Mouse (Mus musculus) MEL (cell line): Measurements from ENCODE around the gene Plin1. TPM values are rescaled to one million over a fixed set of nuclear protein-coding genes. Genes with fewer than 3 reads are reported as not detected.

Source experiments
- DNase-seq: peaks from one replicate; pipeline ENCODE4 v3.0.0; 2011; ENCODE audit warnings: low read depth, low spot score
- H3K27ac ChIP-seq: 2 replicates; pipeline ENCODE4 v1.5.1; 2012; ENCODE audit warnings: low read depth, mild to moderate bottlenecking, control low read depth, low read length, moderate library complexity; ENCODE audit not compliant: control insufficient read depth
- H3K27me3 ChIP-seq, 2 experiments: fragments of 150-350 bp in 1 of 2; sonication (generic) in 1 of 2; 2 replicates each; pipeline ENCODE4 v1.6.1; 2012; ENCODE audit warnings: low read length in 2 of 2, mild to moderate bottlenecking in 2 of 2, improper control_type of control experiment in 1 of 2, moderate library complexity in 1 of 2; ENCODE audit not compliant: insufficient read depth in 2 of 2, control insufficient read depth in 1 of 2
- H3K36me3 ChIP-seq, 2 experiments: 2 replicates each; pipeline ENCODE4 v1.6.1; 2012 to 2014; ENCODE audit warnings: low read length in 2 of 2, improper control_type of control experiment in 1 of 2, inconsistent platforms in 1 of 2, mild to moderate bottlenecking in 1 of 2; ENCODE audit not compliant: insufficient read depth in 2 of 2, control insufficient read depth in 1 of 2
- H3K4me1 ChIP-seq, 2 experiments: fragments of 150-350 bp in 1 of 2; sonication (generic) in 1 of 2; 2 replicates each; pipeline ENCODE4 v1.6.1; 2012; ENCODE audit warnings: low read length in 2 of 2, improper control_type of control experiment in 1 of 2, mild to moderate bottlenecking in 1 of 2; ENCODE audit not compliant: insufficient read depth in 2 of 2, control insufficient read depth in 1 of 2
- H3K4me3 ChIP-seq, 2 experiments: fragments of 150-350 bp in 1 of 2; sonication (generic) in 1 of 2; 2 replicates each; pipeline ENCODE4 v1.5.1; 2012; ENCODE audit warnings: low read depth in 2 of 2, low read length in 2 of 2, mild to moderate bottlenecking in 2 of 2, moderate library complexity in 2 of 2, control low read depth in 1 of 2, improper control_type of control experiment in 1 of 2; ENCODE audit not compliant: control insufficient read depth in 1 of 2, insufficient read depth in 1 of 2
- H3K79me2 ChIP-seq: 2 replicates; pipeline ENCODE4 v1.6.1; 2012; ENCODE audit warnings: mild to moderate bottlenecking, low read length, moderate library complexity; ENCODE audit not compliant: control insufficient read depth, poor library complexity, insufficient read depth
- H3K9ac ChIP-seq: 2 replicates; pipeline ENCODE4 v1.6.1; 2012; ENCODE audit warnings: low read depth, mild to moderate bottlenecking, control low read depth, low read length, moderate library complexity; ENCODE audit not compliant: control insufficient read depth, poor library complexity, severe bottlenecking
- H3K9me3 ChIP-seq: fragments of 150-350 bp; sonication (generic); replicated peaks from 2 replicates; pipeline ENCODE4 v1.6.1; 2012; ENCODE audit warnings: mild to moderate bottlenecking, low read length, improper control_type of control experiment, moderate library complexity; ENCODE audit not compliant: insufficient read depth
- CHD1 ChIP-seq: IDR thresholded peaks from 2 replicates; pipeline ENCODE4 v1.6.1; 2012; ENCODE audit warnings: low read depth, mild to moderate bottlenecking, inconsistent platforms, low read length, improper control_type of control experiment
- CHD2 ChIP-seq: IDR thresholded peaks from 2 replicates; pipeline ENCODE4 v1.6.1; 2011; ENCODE audit warnings: low read length, improper control_type of control experiment
- CTCF ChIP-seq, 3 experiments: IDR thresholded peaks in 2 of 3; conservative IDR thresholded peaks in 1 of 3; 2 replicates each; pipeline ENCODE4 v1.5.1; 2011 to 2012; ENCODE audit warnings: low read length in 3 of 3, low read depth in 2 of 3, mild to moderate bottlenecking in 2 of 3, improper control_type of control experiment in 1 of 3, inconsistent platforms in 1 of 3, mixed read lengths in 1 of 3, moderate library complexity in 1 of 3; ENCODE audit not compliant: control insufficient read depth in 1 of 3, insufficient read depth in 1 of 3, poor library complexity in 1 of 3, severe bottlenecking in 1 of 3
- E2F4 ChIP-seq: IDR thresholded peaks from 2 replicates; pipeline ENCODE4 v1.6.1; 2011; ENCODE audit warnings: low read depth, low read length, improper control_type of control experiment, borderline replicate concordance
- ELF1 ChIP-seq: IDR thresholded peaks from 2 replicates; pipeline ENCODE4 v1.6.1; 2014; ENCODE audit warnings: low read depth, mild to moderate bottlenecking, inconsistent platforms, low read length, improper control_type of control experiment, moderate library complexity
- ETS1 ChIP-seq: IDR thresholded peaks from 2 replicates; pipeline ENCODE4 v1.6.1; 2012; ENCODE audit warnings: low read depth, mild to moderate bottlenecking, inconsistent platforms, low read length, improper control_type of control experiment, moderate library complexity
- GABPA ChIP-seq: IDR thresholded peaks from 2 replicates; pipeline ENCODE4 v1.6.1; 2012; ENCODE audit warnings: low read depth, mild to moderate bottlenecking, inconsistent platforms, low read length, improper control_type of control experiment, moderate library complexity
- HCFC1 ChIP-seq: IDR thresholded peaks from 2 replicates; pipeline ENCODE4 v1.6.1; 2012; ENCODE audit warnings: low read depth, mild to moderate bottlenecking, inconsistent platforms, low read length, improper control_type of control experiment, moderate library complexity
- JUND ChIP-seq: IDR thresholded peaks from 2 replicates; pipeline ENCODE4 v1.6.1; 2011; ENCODE audit warnings: low read depth, mild to moderate bottlenecking, improper control_type of control experiment, low read length
- KAT2A ChIP-seq: conservative IDR thresholded peaks from 2 replicates; pipeline ENCODE4 v1.6.1; 2012; ENCODE audit warnings: low read depth, low read length, improper control_type of control experiment, inconsistent platforms
- MAX ChIP-seq: IDR thresholded peaks from 2 replicates; pipeline ENCODE4 v1.6.1; 2011; ENCODE audit warnings: low read length, improper control_type of control experiment
- MEF2A ChIP-seq: IDR thresholded peaks from 2 replicates; pipeline ENCODE4 v1.6.1; 2014; ENCODE audit warnings: low read depth, mild to moderate bottlenecking, inconsistent platforms, low read length, improper control_type of control experiment; ENCODE audit not compliant: poor library complexity, insufficient replicate concordance, severe bottlenecking; ENCODE audit errors: extremely low read depth
- MXI1 ChIP-seq: IDR thresholded peaks from 2 replicates; pipeline ENCODE4 v1.6.1; 2011; ENCODE audit warnings: mild to moderate bottlenecking, low read depth, low read length, improper control_type of control experiment
- MYB ChIP-seq: IDR thresholded peaks from 2 replicates; pipeline ENCODE4 v1.6.1; 2011; ENCODE audit warnings: mild to moderate bottlenecking, low read depth, low read length, improper control_type of control experiment
- MYC ChIP-seq: IDR thresholded peaks from 2 replicates; pipeline ENCODE4 v1.6.1; 2011; ENCODE audit warnings: low read depth, mild to moderate bottlenecking, low read length, improper control_type of control experiment, moderate library complexity
- NRF1 ChIP-seq: IDR thresholded peaks from 2 replicates; pipeline ENCODE4 v1.6.1; 2014; ENCODE audit warnings: low read depth, mild to moderate bottlenecking, inconsistent platforms, low read length, improper control_type of control experiment, moderate library complexity; ENCODE audit not compliant: poor library complexity, insufficient read depth, severe bottlenecking
- POLR2A ChIP-seq, 2 experiments: IDR thresholded peaks; 2 replicates each; pipeline ENCODE4 v1.6.1; 2011 to 2012; ENCODE audit warnings: low read length in 2 of 2, mild to moderate bottlenecking in 2 of 2, control low read depth in 1 of 2, improper control_type of control experiment in 1 of 2, low read depth in 1 of 2, moderate library complexity in 1 of 2; ENCODE audit not compliant: control insufficient read depth in 1 of 2, insufficient read depth in 1 of 2, poor library complexity in 1 of 2
- RAD21 ChIP-seq: IDR thresholded peaks from 2 replicates; pipeline ENCODE4 v1.6.1; 2011; ENCODE audit warnings: mild to moderate bottlenecking, low read depth, low read length, improper control_type of control experiment
- RCOR1 ChIP-seq: IDR thresholded peaks from 2 replicates; pipeline ENCODE4 v1.6.1; 2012; ENCODE audit warnings: low read depth, mild to moderate bottlenecking, inconsistent platforms, low read length, improper control_type of control experiment
- SIN3A ChIP-seq: IDR thresholded peaks from 2 replicates; pipeline ENCODE4 v1.6.1; 2012; ENCODE audit warnings: low read length, improper control_type of control experiment, inconsistent platforms
- SMC3 ChIP-seq: IDR thresholded peaks from 2 replicates; pipeline ENCODE4 v1.6.1; 2011; ENCODE audit warnings: low read depth, low read length, improper control_type of control experiment
- TAL1 ChIP-seq: IDR thresholded peaks from 2 replicates; pipeline ENCODE4 v1.6.1; 2012; ENCODE audit warnings: mild to moderate bottlenecking, inconsistent platforms, low read length, moderate library complexity, mixed read lengths
- TCF12 ChIP-seq: IDR thresholded peaks from 2 replicates; pipeline ENCODE4 v1.6.1; 2014; ENCODE audit warnings: low read depth, mild to moderate bottlenecking, inconsistent platforms, low read length, improper control_type of control experiment, moderate library complexity
- UBTF ChIP-seq: IDR thresholded peaks from 2 replicates; pipeline ENCODE4 v1.6.1; 2012; ENCODE audit warnings: low read depth, mild to moderate bottlenecking, inconsistent platforms, low read length, improper control_type of control experiment, moderate library complexity, borderline replicate concordance; ENCODE audit not compliant: insufficient read depth
- USF1 ChIP-seq: IDR thresholded peaks from 2 replicates; pipeline ENCODE4 v1.6.1; 2014; ENCODE audit warnings: low read depth, mild to moderate bottlenecking, inconsistent platforms, low read length, improper control_type of control experiment, moderate library complexity
- USF2 ChIP-seq, 2 experiments: IDR thresholded peaks; 2 replicates each; pipeline ENCODE4 v1.6.1; 2011 to 2012; ENCODE audit warnings: improper control_type of control experiment in 2 of 2, low read length in 2 of 2, borderline replicate concordance in 1 of 2, inconsistent platforms in 1 of 2, low read depth in 1 of 2, mild to moderate bottlenecking in 1 of 2; ENCODE audit not compliant: insufficient read depth in 1 of 2
- ZC3H11A ChIP-seq: IDR thresholded peaks from 2 replicates; pipeline ENCODE4 v1.6.1; 2012; ENCODE audit warnings: low read depth, mild to moderate bottlenecking, inconsistent platforms, low read length, improper control_type of control experiment
- ZKSCAN1 ChIP-seq: IDR thresholded peaks from 2 replicates; pipeline ENCODE4 v1.6.1; 2012; ENCODE audit warnings: low read depth, mild to moderate bottlenecking, inconsistent platforms, low read length, improper control_type of control experiment, moderate library complexity
- polyA plus RNA-seq, 2 experiments: library from polyadenylated mRNA; stranded (reverse) in 1 of 2; unstranded in 1 of 2; fragments of >175 nt in 1 of 2; fragments of >200 nt in 1 of 2; gene quantifications; 2 replicates each; pipeline versions ENCODE4 v1.2.1 to v1.2.4; 2012; ENCODE audit warnings: low replicate concordance in 2 of 2, low read depth in 1 of 2; ENCODE audit not compliant: insufficient read length in 2 of 2, insufficient read depth in 1 of 2, missing spikeins in 1 of 2
- total RNA-seq: library from RNA; depleted of rRNA; stranded (reverse); fragments of 300-350 nt; gene quantifications from 2 replicates; pipeline ENCODE4 v1.2.3, GENCODE M21; 2012

The Plin1 gene
- total and polyA plus RNA-seq, 3 experiments: 0.08 to 0.19 TPM; not detected in 1

- no peaks in the 10 kb centered on the region for H3K79me2 ChIP-seq
- peaks cover 0 to 3% of the 10 kb centered on the region in 2 experiments; a peak in 1 of 4 replicates for H3K4me1 ChIP-seq
- H3K27me3 ChIP-seq: peaks cover 0 to 3% of the 10 kb centered on the region in 2 experiments; a peak in 2 of 4 replicates
- no peaks in the 10 kb centered on the region for H3K36me3 ChIP-seq
- H3K4me3 ChIP-seq: no peak overlapping the region
- TF ChIP-seq NRF1 (no peak), E2F4 (no peak)
- H3K9ac ChIP-seq: no peak overlapping the region
- H3K9me3 ChIP-seq: no peaks in the 10 kb centered on the region
- DNase-seq: no peak
- H3K27ac ChIP-seq: no peak overlapping the region
These were observed 37.0 kb upstream of the Plin1 start for GRCm38 (mm10) chr7:79769664-79770063.

DNA sequence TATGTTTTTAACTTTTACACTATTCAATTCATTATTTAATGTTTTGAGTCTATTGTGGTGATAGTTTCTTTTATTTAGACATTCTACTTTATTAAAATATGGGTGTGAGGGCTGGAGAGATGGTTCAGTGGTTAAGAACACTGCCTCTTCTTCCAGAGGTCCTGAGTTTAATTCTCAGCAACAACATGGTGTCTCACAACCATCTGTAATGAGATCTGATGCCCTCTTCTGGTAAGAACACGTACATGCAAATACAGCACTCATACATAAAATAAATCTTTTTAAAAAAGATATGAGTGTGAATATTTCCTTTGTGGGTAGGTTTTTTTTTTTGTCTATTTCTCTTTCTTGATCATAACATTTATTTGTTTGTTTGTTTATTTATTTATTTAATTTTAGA lies 33.3 kb upstream of the Plin1 start:
- Histone ChIP-seq H3K9ac (no peak overlapping the region), H3K4me1 (peaks cover 1 to 12% of the 10 kb centered on the region in 2 experiments), H3K9me3 (no peaks in the 10 kb centered on the region), H3K4me3 (no peak overlapping the region), H3K79me2 (no peaks in the 10 kb centered on the region), H3K27me3 (peaks cover 0 to 3% of the 10 kb centered on the region in 2 experiments; a peak in 2 of 4 replicates), H3K27ac (no peak overlapping the region), H3K36me3 (peaks cover 0 to 9% of the 10 kb centered on the region in 2 experiments; a peak in 2 of 4 replicates)
- no peak for TF ChIP-seq CHD1
- TF ChIP-seq USF2 (IDR thresholded peaks at IDR 0.05; ENCODE audit: borderline replicate concordance in 1 of 2, insufficient read depth in 1 of 2, low read depth in 1 of 2, low read length in 2 of 2): no peak
- TF ChIP-seq MYC: peak; percentile 49; the same call in 1 of the 2 replicates
- TF ChIP-seq ZC3H11A: no peak
- no peak for TF ChIP-seq MYB
- TF ChIP-seq USF1: no peak
- no peak for TF ChIP-seq POLR2A (IDR thresholded peaks at IDR 0.05; ENCODE audit: control insufficient read depth in 1 of 2, insufficient read depth in 1 of 2, low read depth in 1 of 2, low read length in 2 of 2, poor library complexity in 1 of 2)
- no peak for TF ChIP-seq CHD2
- no peak for TF ChIP-seq UBTF
- TF ChIP-seq KAT2A: no peak
- no peak for TF ChIP-seq HCFC1
- no peak for TF ChIP-seq MAX
- TF ChIP-seq ELF1: no peak
- TF ChIP-seq TAL1: no peak
- no peak for TF ChIP-seq NRF1
- peak; percentile 19 to 61 (median 29); a peak in 5 of 6 replicates for TF ChIP-seq CTCF (IDR thresholded peaks at IDR 0.05 in 2 of 3, conservative IDR thresholded peaks at IDR 0.05 in 1 of 3; ENCODE audit: control insufficient read depth in 1 of 3, insufficient read depth in 1 of 3, low read depth in 2 of 3, low read length in 3 of 3, poor library complexity in 1 of 3, severe bottlenecking in 1 of 3)
- TF ChIP-seq RAD21: peak; percentile 27
- TF ChIP-seq ETS1: no peak
- no peak for TF ChIP-seq JUND
- no peak for TF ChIP-seq MXI1
- no peak for TF ChIP-seq E2F4
- no peak for TF ChIP-seq MEF2A
- no peak for TF ChIP-seq GABPA
- no peak for TF ChIP-seq SIN3A
- TF ChIP-seq RCOR1: no peak
- no peak for TF ChIP-seq ZKSCAN1
- TF ChIP-seq TCF12: no peak
- peak; percentile 53 for TF ChIP-seq SMC3
- peak; percentile 37 for DNase-seq
